Mouse (Mus musculus) embryonic facial prominence, embryonic 12.5 days (tissue): Measurements from ENCODE around the gene Neu2. TPM values are rescaled to one million over a fixed set of nuclear protein-coding genes. Genes with fewer than 3 reads are reported as not detected.
A peak's percentile ranks its signal among the peaks of the same experiment; 100 is the strongest.

Experiments used
- ATAC-seq: fragments of 200-750 bp; cut with Nextera tagmentation; 2 replicates; pipeline ENCODE4 v1.8.0; 2017; ENCODE audit not compliant: insufficient number of reproducible peaks, insufficient read depth, low FRiP score, low TSS enrichment
- H3K27ac ChIP-seq: fragments of 300-500 bp; sonication (generic); 2 replicates; pipeline ENCODE4 v1.5.1; 2016; ENCODE audit warnings: mild to moderate bottlenecking
- H3K27me3 ChIP-seq: fragments of 300-500 bp; sonication (generic); 2 replicates; pipeline ENCODE4 v1.6.1; 2016; ENCODE audit warnings: mild to moderate bottlenecking, moderate library complexity
- H3K36me3 ChIP-seq: fragments of 300-500 bp; sonication (generic); 2 replicates; pipeline ENCODE4 v1.6.1; 2016; ENCODE audit warnings: mild to moderate bottlenecking
- H3K4me1 ChIP-seq: fragments of 300-500 bp; sonication (generic); 2 replicates; pipeline ENCODE4 v1.6.1; 2016
- H3K4me2 ChIP-seq: fragments of 300-500 bp; sonication (generic); replicated peaks from 2 replicates; pipeline ENCODE4 v1.6.1; 2016; ENCODE audit warnings: mild to moderate bottlenecking, moderate library complexity
- H3K4me3 ChIP-seq: fragments of 300-500 bp; sonication (generic); 2 replicates; pipeline ENCODE4 v1.5.1; 2016; ENCODE audit warnings: mild to moderate bottlenecking
- H3K9ac ChIP-seq: fragments of 300-500 bp; sonication (generic); 2 replicates; pipeline ENCODE4 v1.6.1; 2016; ENCODE audit warnings: mild to moderate bottlenecking, moderate library complexity
- H3K9me3 ChIP-seq: fragments of 300-500 bp; sonication (generic); 2 replicates; pipeline ENCODE4 v1.6.1; 2016; ENCODE audit warnings: mild to moderate bottlenecking, moderate library complexity
- WGBS: fragments of 180-500 bp; shearing (Covaris S2); methylation state at CpG from one replicate; pipeline ENCODE4 v1.1.7; 2016; 5-methylcytosine and 5-hydroxymethylcytosine counted together
- polyA plus RNA-seq: library from polyadenylated mRNA; unstranded; fragments of >200 nt; fragmentation: Nextera tagmentation; extraction: Ambion mirVana; gene quantifications from 2 replicates; pipeline ENCODE4 v1.2.1, GENCODE M21; 2016

Gene Neu2
- polyA plus RNA-seq, 1 experiment from 2014 or later, result not detected

DNA sequence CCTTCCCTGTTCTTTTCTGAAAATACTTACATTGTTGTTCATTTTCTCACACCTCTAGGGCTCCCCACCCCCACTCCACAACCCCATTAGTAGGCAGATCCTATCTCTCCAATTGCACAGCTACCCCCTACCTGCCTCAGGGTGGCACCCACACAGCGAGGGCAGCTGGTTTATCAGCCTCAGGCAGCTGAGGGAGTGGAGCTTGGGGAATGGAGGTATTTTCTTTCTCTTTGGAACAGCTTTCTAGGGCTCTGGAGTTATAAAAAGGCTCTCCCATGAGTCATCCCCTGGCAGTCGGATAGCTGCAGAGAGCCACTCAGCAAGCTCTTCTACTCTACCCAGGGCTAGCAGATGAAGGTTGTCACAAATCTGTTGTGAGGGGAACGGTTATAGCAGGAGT, 84.6 kb downstream of the Neu2 start:
- WGBS, result 71% methylated on average over 3 of the region's 3 CpGs
- H3K9ac ChIP-seq, result no peak overlapping the region
- H3K4me1 ChIP-seq, result no peaks in the 10 kb centered on the region
- no peak overlapping the region for H3K27ac ChIP-seq
- ATAC-seq, result no peak
- H3K9me3 ChIP-seq, result no peaks in the 10 kb centered on the region
- no peak overlapping the region for H3K4me3 ChIP-seq
- H3K4me2 ChIP-seq, result no peak overlapping the region
- no peaks in the 10 kb centered on the region for H3K27me3 ChIP-seq
- H3K36me3 ChIP-seq, result no peaks in the 10 kb centered on the region

- WGBS, result 95% methylated on average over 10 of the region's 10 CpGs
- Histone ChIP-seq H3K9ac (no peak overlapping the region), H3K4me3 (no peak overlapping the region), H3K4me1 (no peaks in the 10 kb centered on the region), H3K36me3 (no peaks in the 10 kb centered on the region), H3K9me3 (no peaks in the 10 kb centered on the region), H3K27ac (no peak overlapping the region), H3K27me3 (no peaks in the 10 kb centered on the region), H3K4me2 (no peak overlapping the region)
- no peak for ATAC-seq
Observed at GRCm38 (mm10) chr1:87594671-87595070, 85.0 kb downstream of the Neu2 start.

DNA sequence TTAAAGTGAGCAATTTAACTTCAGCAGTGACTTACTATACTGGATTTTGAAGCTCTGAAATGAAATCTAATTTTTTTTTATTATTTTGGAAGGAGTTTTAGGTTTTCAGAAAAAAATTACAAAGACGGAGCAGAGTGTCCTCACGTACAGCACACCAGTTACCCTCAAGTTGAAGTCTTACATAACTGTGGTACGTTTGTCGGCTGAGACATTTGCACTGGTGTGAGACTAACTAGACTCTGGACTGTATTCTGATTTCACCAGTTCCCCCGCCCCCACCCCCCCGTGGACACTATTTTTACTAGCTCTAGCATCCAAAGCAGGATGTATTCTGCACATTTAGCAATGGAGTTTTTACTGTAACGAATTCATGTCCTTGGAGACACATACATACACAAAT, 90.8 kb downstream of the Neu2 start:
- no peak for ATAC-seq
- H3K4me3 ChIP-seq, result no peak overlapping the region
- no peaks in the 10 kb centered on the region for H3K9me3 ChIP-seq
- no peak overlapping the region for H3K9ac ChIP-seq
- H3K27ac ChIP-seq, result no peak overlapping the region
- H3K4me2 ChIP-seq, result no peak overlapping the region
- 78% methylated on average over 7 of the region's 7 CpGs for WGBS
- no peaks in the 10 kb centered on the region for H3K36me3 ChIP-seq
- H3K4me1 ChIP-seq, result no peaks in the 10 kb centered on the region
- no peaks in the 10 kb centered on the region for H3K27me3 ChIP-seq

- H3K9me3 ChIP-seq, result no peaks in the 10 kb centered on the region
- 73% methylated on average over 2 of the region's 2 CpGs for WGBS
- no peak for ATAC-seq
- no peak overlapping the region for H3K9ac ChIP-seq
- H3K4me2 ChIP-seq, result no peak overlapping the region
- H3K4me1 ChIP-seq, result no peaks in the 10 kb centered on the region
- H3K27me3 ChIP-seq, result no peaks in the 10 kb centered on the region
- no peak overlapping the region for H3K27ac ChIP-seq
- H3K4me3 ChIP-seq, result no peak overlapping the region
- no peaks in the 10 kb centered on the region for H3K36me3 ChIP-seq
Observed at GRCm38 (mm10) chr1:87601801-87602200, 92.1 kb downstream of the Neu2 start.

- H3K27ac ChIP-seq, result no peak overlapping the region
- 89% methylated on average over 5 of the region's 5 CpGs for WGBS
- no peaks in the 10 kb centered on the region for H3K36me3 ChIP-seq
- H3K4me1 ChIP-seq, result no peaks in the 10 kb centered on the region
- no peak overlapping the region for H3K9ac ChIP-seq
- no peak for ATAC-seq
- H3K27me3 ChIP-seq, result no peaks in the 10 kb centered on the region
- H3K4me3 ChIP-seq, result no peak overlapping the region
- no peaks in the 10 kb centered on the region for H3K9me3 ChIP-seq
- H3K4me2 ChIP-seq, result no peak overlapping the region
Observed at GRCm38 (mm10) chr1:87603389-87603788, 93.7 kb downstream of the Neu2 start.

GRCm38 (mm10) chr1:87605296-87605695, 95.6 kb downstream of the Neu2 start:
- no peak for ATAC-seq
- 83% methylated on average over 2 of the region's 2 CpGs for WGBS
- Histone ChIP-seq H3K27me3 (no peaks in the 10 kb centered on the region), H3K9ac (no peak overlapping the region), H3K4me3 (no peak overlapping the region), H3K4me1 (no peaks in the 10 kb centered on the region), H3K9me3 (no peaks in the 10 kb centered on the region), H3K36me3 (no peaks in the 10 kb centered on the region), H3K27ac (no peak overlapping the region), H3K4me2 (no peak overlapping the region)

GRCm38 (mm10) chr1:87607385-87608091, 97.8 kb downstream of the Neu2 start:
- no peak overlapping the region for H3K4me3 ChIP-seq
- 80% methylated on average over 21 of the region's 21 CpGs for WGBS
- no peak overlapping the region for H3K4me2 ChIP-seq
- H3K9ac ChIP-seq, result no peak overlapping the region
- no peaks in the 10 kb centered on the region for H3K27me3 ChIP-seq
- no peaks in the 10 kb centered on the region for H3K9me3 ChIP-seq
- no peaks in the 10 kb centered on the region for H3K4me1 ChIP-seq
- no peak overlapping the region for H3K27ac ChIP-seq
- H3K36me3 ChIP-seq, result no peaks in the 10 kb centered on the region
- ATAC-seq, result no peak

- H3K9ac ChIP-seq, result no peak overlapping the region
- WGBS, result 28% methylated on average over 7 of the region's 7 CpGs
- no peaks in the 10 kb centered on the region for H3K36me3 ChIP-seq
Observed at GRCm38 (mm10) chr1:87608416-87609046, 98.8 kb downstream of the Neu2 start.

GRCm38 (mm10) chr1:87614576-87615295, 105.0 kb downstream of the Neu2 start:
- Histone ChIP-seq H3K9ac (no peak overlapping the region), H3K4me2 (no peak overlapping the region), H3K27me3 (no peaks in the 10 kb centered on the region), H3K36me3 (no peaks in the 10 kb centered on the region), H3K4me1 (no peaks in the 10 kb centered on the region), H3K4me3 (no peak overlapping the region), H3K9me3 (no peaks in the 10 kb centered on the region), H3K27ac (no peak overlapping the region)
- 78% methylated on average over 2 of the region's 2 CpGs for WGBS
- no peak for ATAC-seq

More at GRCm38 (mm10) chr1:87608416-87609046, 98.8 kb downstream of the Neu2 start:
- no peak overlapping the region for H3K27ac ChIP-seq
- ATAC-seq, result no peak
- no peak overlapping the region for H3K4me2 ChIP-seq
- H3K4me3 ChIP-seq, result no peak overlapping the region
- H3K27me3 ChIP-seq, result no peaks in the 10 kb centered on the region
- H3K4me1 ChIP-seq, result no peaks in the 10 kb centered on the region
- no peaks in the 10 kb centered on the region for H3K9me3 ChIP-seq

GRCm38 (mm10) chr1:87620211-87620668, 110.6 kb downstream of the Neu2 start, which contains the start of gene Inpp5d:
Gene Inpp5d (plus strand): TSS chr1:87620312.
- Histone ChIP-seq H3K36me3 (no peaks in the 10 kb centered on the region), H3K27me3 (no peaks in the 10 kb centered on the region), H3K27ac (no peak within 1 kb of the TSS), H3K9me3 (no peaks in the 10 kb centered on the region), H3K4me2 (0 out of 2 replicates have a peak within 1 kb of the TSS, but pooled peaks have one; percentile 11), H3K4me3 (peak within 1 kb of the TSS; percentile 10; the same call in 1 of the 2 replicates), H3K9ac (no peak within 1 kb of the TSS), H3K4me1 (no peaks in the 10 kb centered on the region)
- no peak for ATAC-seq
- 79% methylated on average over 12 of the region's 12 CpGs for WGBS

GRCm38 (mm10) chr1:87620693-87621092, 111.0 kb downstream of the Neu2 start:
- ATAC-seq, result no peak
- Histone ChIP-seq H3K36me3 (no peaks in the 10 kb centered on the region), H3K4me2 (0 out of 2 replicates have a peak overlapping the region, but pooled peaks have one; percentile 11), H3K9me3 (no peaks in the 10 kb centered on the region), H3K27ac (no peak overlapping the region), H3K9ac (no peak overlapping the region), H3K27me3 (no peaks in the 10 kb centered on the region), H3K4me1 (no peaks in the 10 kb centered on the region), H3K4me3 (peak overlapping the region; percentile 10; the same call in 1 of the 2 replicates)
- WGBS, result 76% methylated on average over 6 of the region's 6 CpGs
